Mouse (Mus musculus) embryonic fibroblast, embryonic 13.5 days (primary cell): ENCODE results near the gene Btbd11.

Experiments used
- CTCF ChIP-seq: IDR thresholded peaks from 2 replicates; pipeline ENCODE4 v1.5.1; 2011; ENCODE audit warnings: mild to moderate bottlenecking, control low read depth, low read length, moderate library complexity, borderline replicate concordance; ENCODE audit not compliant: insufficient read depth
- POLR2A ChIP-seq: IDR thresholded peaks from 2 replicates; pipeline ENCODE4 v1.6.1; 2011; ENCODE audit warnings: low read depth, mild to moderate bottlenecking, control low read depth, low read length, moderate library complexity

DNA sequence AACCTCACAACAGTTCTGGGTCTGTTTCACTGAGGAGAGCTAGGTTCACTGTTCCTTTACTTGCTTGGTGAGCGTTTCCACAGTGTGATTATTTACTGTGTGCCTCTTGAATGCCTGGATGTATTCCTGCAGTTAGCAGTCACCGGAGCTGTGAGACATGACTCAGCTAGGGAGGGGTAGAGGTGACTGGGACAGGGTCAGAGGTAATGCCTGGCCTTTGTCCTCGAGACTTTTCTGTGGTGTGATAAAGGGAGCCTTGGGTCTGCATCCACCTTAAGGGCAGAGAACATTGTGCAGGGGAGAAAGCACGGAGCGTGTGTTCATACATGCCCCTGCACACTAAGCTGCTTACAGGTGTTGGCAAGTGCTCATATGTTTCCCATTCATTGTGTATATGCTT is 126.2 kb downstream of the Btbd11 start:
- TF ChIP-seq POLR2A (no peak), CTCF (no peak)
